Mouse (Mus musculus): ENCODE measurements around the gene Rbck1.
"Not testable (repeated sequence)": the region's sequence is repeated elsewhere in the genome, so short reads cannot be mapped to it uniquely, and the experiment has no call there.

The Rbck1 gene

GRCm38 (mm10) chr2:152332101-152332825, at the start of gene Rbck1:
Gene Rbck1, minus strand, starts transcription at chr2:152332653.
- peak; percentile 85 for DNase-seq (ENCODE audit: low spot score)

GRCm38 (mm10) chr2:152376345-152376741, 43.9 kb upstream of the Rbck1 start, which contains the start of gene Nrsn2:
Gene Nrsn2, minus strand, starts transcription at chr2:152376638.
- DNase-seq (ENCODE audit: low spot score): no peak

GRCm38 (mm10) chr2:152375652-152376344, 43.3 kb upstream of the Rbck1 start:
- DNase-seq (ENCODE audit: low spot score): no peak

GRCm38 (mm10) chr2:152373547-152373946, 41.1 kb upstream of the Rbck1 start:
- no peak for DNase-seq (ENCODE audit: low spot score)

- no peak for DNase-seq (ENCODE audit: low spot score)
These were observed 40.2 kb upstream of the Rbck1 start for GRCm38 (mm10) chr2:152372661-152373060.

GRCm38 (mm10) chr2:152372104-152372503, 39.7 kb upstream of the Rbck1 start:
- no peak for DNase-seq (ENCODE audit: low spot score)

- peak; percentile 35 for DNase-seq (ENCODE audit: low spot score)
These were observed 36.2 kb upstream of the Rbck1 start for GRCm38 (mm10) chr2:152368532-152369140.

- DNase-seq (ENCODE audit: low spot score): no peak
These were observed 35.5 kb upstream of the Rbck1 start for GRCm38 (mm10) chr2:152367917-152368316.

GRCm38 (mm10) chr2:152363245-152364147, 31.0 kb upstream of the Rbck1 start:
- peak; percentile 73 for DNase-seq (ENCODE audit: low spot score)

GRCm38 (mm10) chr2:152361193-152361592, 28.7 kb upstream of the Rbck1 start:
- DNase-seq (ENCODE audit: low spot score): no peak

GRCm38 (mm10) chr2:152360271-152360775, 27.9 kb upstream of the Rbck1 start:
- DNase-seq (ENCODE audit: low spot score): peak; percentile 75

GRCm38 (mm10) chr2:152359616-152360015, 27.2 kb upstream of the Rbck1 start:
- DNase-seq (ENCODE audit: low spot score): no peak

- not testable (repeated sequence) for DNase-seq (ENCODE audit: low spot score)
These were observed 26.5 kb upstream of the Rbck1 start for GRCm38 (mm10) chr2:152358977-152359376.

- DNase-seq (ENCODE audit: low spot score): no peak
These were observed 24.8 kb upstream of the Rbck1 start for GRCm38 (mm10) chr2:152357254-152357653.

GRCm38 (mm10) chr2:152349842-152350540, 17.5 kb upstream of the Rbck1 start:
- peak; percentile 70 for DNase-seq (ENCODE audit: low spot score)

GRCm38 (mm10) chr2:152349205-152349604, 16.8 kb upstream of the Rbck1 start:
- DNase-seq (ENCODE audit: low spot score): no peak

- DNase-seq (ENCODE audit: low spot score): no peak
These were observed 15.3 kb upstream of the Rbck1 start for GRCm38 (mm10) chr2:152347722-152348121.

- no peak for DNase-seq (ENCODE audit: low spot score)
These were observed 14.5 kb upstream of the Rbck1 start for GRCm38 (mm10) chr2:152346776-152347465.

- no peak for DNase-seq (ENCODE audit: low spot score)
These were observed 12.9 kb upstream of the Rbck1 start for GRCm38 (mm10) chr2:152345393-152345792.

GRCm38 (mm10) chr2:152344909-152345308, 12.5 kb upstream of the Rbck1 start:
- no peak for DNase-seq (ENCODE audit: low spot score)
